ENCODE assay signal across 25 mouse cellular contexts in genomic region chr10:66331166-66331565, GRCm38 (mm10).
"Had no signal": no experiment of that assay in that cellular context is flagged by ENCODE, and none has a peak within 500 bp of the region (broad histone marks: within the 10 kb centered on the region; RNA-seq: fewer than 3 reads in every experiment).

No protein-coding gene starts in this region.

- DNase-seq: gastrocnemius, adult 2 months; gastrocnemius, postnatal 10 days; gastrocnemius, postnatal 25 days; heart, adult 18-20 months; heart, postnatal 14 days; heart, postnatal 36 days; kidney, adult 11 months; kidney, adult 2 months; kidney, adult 9 months; kidney, postnatal 10 days; kidney, postnatal 25 days; kidney, postnatal 4 days; liver; liver, embryonic 13.5 days had no signal

- H3K4me3 ChIP-seq: gastrocnemius, adult 2 months; heart, embryonic 10.5 days; heart, embryonic 12.5 days; hindbrain, embryonic 13.5 days; hindbrain, embryonic 15.5 days; layer of hippocampus, adult 2 months; left cerebral cortex, adult 2 months; limb, embryonic 10.5 days; limb, embryonic 12.5 days; liver, embryonic 13.5 days had no signal

- H3K4me2 ChIP-seq: heart, embryonic 12.5 days; hindbrain, embryonic 13.5 days; hindbrain, embryonic 15.5 days; limb, embryonic 12.5 days; liver, embryonic 11.5 days; liver, embryonic 13.5 days had no signal

- ATAC-seq: hindbrain, postnatal 0 days; intestine, embryonic 16.5 days had no signal

- H3K4me1 ChIP-seq: heart, embryonic 10.5 days; heart, embryonic 12.5 days; hindbrain, embryonic 13.5 days; hindbrain, embryonic 15.5 days; limb, embryonic 10.5 days; limb, embryonic 12.5 days; liver, embryonic 13.5 days had no signal

- H3K36me3 ChIP-seq: heart, embryonic 10.5 days; heart, embryonic 12.5 days; hindbrain, embryonic 13.5 days; hindbrain, embryonic 15.5 days; limb, embryonic 10.5 days; limb, embryonic 12.5 days; liver, embryonic 13.5 days had no signal

- H3K27ac ChIP-seq: gastrocnemius, adult 2 months; heart, embryonic 10.5 days; hindbrain, embryonic 13.5 days; hindbrain, embryonic 15.5 days; hindbrain, postnatal 0 days; layer of hippocampus, adult 2 months; left cerebral cortex, adult 2 months; limb, embryonic 10.5 days; limb, embryonic 12.5 days; liver, embryonic 13.5 days had no signal

- H3K27me3 ChIP-seq: heart, embryonic 12.5 days; hindbrain, embryonic 13.5 days; hindbrain, embryonic 15.5 days; limb, embryonic 12.5 days; liver, embryonic 13.5 days had no signal

- H3K9ac ChIP-seq: heart, embryonic 12.5 days; hindbrain, embryonic 13.5 days; hindbrain, embryonic 15.5 days; limb, embryonic 12.5 days; liver, embryonic 13.5 days had no signal

- H3K9me3 ChIP-seq: heart, embryonic 10.5 days; heart, embryonic 12.5 days; hindbrain, embryonic 13.5 days; hindbrain, embryonic 15.5 days; limb, embryonic 10.5 days; limb, embryonic 12.5 days; liver, embryonic 13.5 days had no signal
